Mouse (Mus musculus) activated CD4-positive, CD25-positive, alpha-beta regulatory T cell, adult 4 months (primary cell): ENCODE measurements around the gene Ptprq. TPM values are rescaled to one million over a fixed set of nuclear protein-coding genes. Genes with fewer than 3 reads are reported as not detected.

Experiments
- ATAC-seq: one replicate; pipeline ENCODE4 v1.8.0; 2017
- polyA plus RNA-seq, 2 experiments: library from polyadenylated mRNA; unstranded; fragments of 100-300 nt; shearing (Covaris generic); gene quantifications; one replicate each; pipeline ENCODE4 v1.2.1; 2017

Ptprq gene
- polyA plus RNA-seq, 2 experiments from 2014 or later: not detected

DNA sequence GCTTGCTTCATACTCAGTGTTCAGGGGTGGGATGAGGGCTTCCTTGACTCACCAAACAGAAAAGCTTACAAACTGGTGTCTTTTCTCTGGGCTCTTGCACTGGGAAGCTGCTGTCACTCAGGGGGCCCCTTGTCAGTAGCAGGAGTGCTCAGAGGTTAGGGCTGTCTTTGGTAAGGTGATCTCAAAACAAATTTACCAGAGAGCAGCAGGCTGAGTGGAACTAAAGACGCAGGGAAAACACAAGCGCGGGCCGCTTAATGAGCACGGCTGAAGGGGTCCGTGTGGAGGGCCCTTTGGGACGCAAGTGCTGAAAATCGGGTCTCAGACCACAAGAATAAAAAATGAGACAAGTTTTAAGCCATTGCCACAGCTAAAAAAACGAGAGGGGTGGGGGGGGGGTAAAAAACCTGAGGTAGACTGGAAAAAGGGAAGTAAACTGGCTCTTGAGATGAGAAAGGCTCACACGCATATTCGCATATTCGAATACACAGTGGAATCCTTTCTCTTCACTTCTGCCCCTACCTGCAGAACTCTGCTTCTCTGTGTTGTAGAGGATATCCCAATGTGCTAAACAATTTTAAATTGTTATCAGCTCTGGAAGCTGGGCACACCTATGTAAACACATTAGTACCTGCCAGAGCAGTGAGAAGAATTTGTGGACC lies 231.1 kb downstream of the Ptprq start:
- no peak for ATAC-seq

DNA sequence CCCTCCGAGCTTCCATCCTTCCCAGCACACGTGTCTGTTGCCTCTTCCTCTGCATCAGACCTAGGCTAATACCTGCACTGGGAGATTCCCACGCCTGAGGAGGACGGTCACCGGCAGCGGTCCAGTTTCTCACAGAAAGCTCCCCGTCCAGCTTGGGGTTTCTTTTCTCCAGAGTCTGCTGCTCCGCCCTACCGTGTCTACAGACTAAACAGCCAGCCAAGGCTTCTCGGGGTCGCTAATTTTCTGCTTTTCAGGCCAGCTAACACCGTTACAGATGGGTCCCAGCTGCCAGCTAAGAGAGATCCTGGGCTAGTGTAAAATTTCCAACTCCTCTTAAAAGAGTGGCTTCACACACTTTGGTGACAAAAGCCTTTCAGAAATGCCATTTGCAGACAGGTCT lies 233.1 kb downstream of the Ptprq start:
- no peak for ATAC-seq

DNA sequence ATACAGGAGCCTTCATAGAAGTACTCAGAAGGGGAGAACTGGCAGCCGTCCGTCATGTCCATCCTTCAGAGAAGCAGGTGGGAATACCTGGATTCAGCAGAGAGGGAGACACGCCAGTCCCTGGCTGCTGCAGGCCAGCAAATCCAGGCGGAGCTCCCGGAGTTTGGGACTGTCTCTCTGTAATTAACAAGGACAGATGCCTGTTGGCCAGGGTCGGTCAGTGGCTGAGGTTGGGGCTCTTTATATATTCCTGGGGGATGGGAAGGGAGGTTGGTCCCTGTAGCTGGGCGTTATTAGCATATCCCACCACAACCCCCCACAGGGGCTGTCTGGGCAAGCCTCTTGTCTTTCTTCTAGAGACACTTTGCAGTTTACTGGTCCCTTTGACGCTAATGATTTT lies 234.0 kb downstream of the Ptprq start, which contains the start of gene Myf5:
Gene Myf5, minus strand, starts transcription at position 265 of the 400 bp plus-strand sequence.
- no peak for ATAC-seq

DNA sequence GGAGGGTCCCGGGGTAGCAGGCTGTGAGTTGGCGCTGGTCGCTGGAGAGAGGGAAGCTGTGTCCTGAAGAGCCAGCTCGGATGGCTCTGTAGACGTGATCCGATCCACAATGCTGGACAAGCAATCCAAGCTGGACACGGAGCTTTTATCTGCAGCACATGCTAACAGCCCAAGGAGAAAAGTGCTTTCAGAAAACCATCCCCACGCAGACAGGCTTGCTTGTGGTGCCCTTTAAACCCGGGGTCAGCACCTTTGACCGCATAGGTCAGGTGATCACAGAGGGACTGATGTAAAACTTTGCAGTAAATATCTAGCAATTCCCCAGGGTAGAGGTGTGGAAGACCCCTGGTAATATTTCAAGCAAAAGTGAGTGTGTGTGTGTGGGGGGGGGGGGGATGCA lies 235.8 kb downstream of the Ptprq start:
- no peak for ATAC-seq

GRCm38 (mm10) chr10:107473497-107473896 lies 246.4 kb downstream of the Ptprq start:
- ATAC-seq: no peak

- ATAC-seq: no peak
These were observed 248.1 kb downstream of the Ptprq start for GRCm38 (mm10) chr10:107471712-107472111.

GRCm38 (mm10) chr10:107467819-107468218 lies 252.0 kb downstream of the Ptprq start:
- no peak for ATAC-seq

Other genes starting within 250 kb of the Ptprq start
- under 1 TPM in 1 of 2 experiments, not detected in 1; 0.21 TPM for gene Myf5, start 233.9 kb downstream of the Ptprq start, polyA plus RNA-seq
- under 1 TPM in 1 of 2 experiments, not detected in 1; 0.26 TPM for gene Myf6, start 225.3 kb downstream of the Ptprq start, polyA plus RNA-seq
- gene Otogl, start 192.1 kb upstream of the Ptprq start, polyA plus RNA-seq: not detected